Mouse (Mus musculus) midbrain, embryonic 10.5 days (tissue): ENCODE measurements around the gene Kap. TPM values are rescaled to one million over a fixed set of nuclear protein-coding genes. Genes with fewer than 3 reads are reported as not detected.
"Not testable (repeated sequence)": the region's sequence is repeated elsewhere in the genome, so short reads cannot be mapped to it uniquely, and the experiment has no call there.

Experiments used
- DNase-seq: peaks from one replicate; pipeline ENCODE4 v3.0.0-alpha.2; 2017; ENCODE audit warnings: low spot score
- H3K27ac ChIP-seq: fragments of 300-500 bp; sonication (generic); replicated peaks from 2 replicates; pipeline ENCODE4 v1.5.1; 2016; ENCODE audit warnings: mild to moderate bottlenecking
- H3K27me3 ChIP-seq: fragments of 300-500 bp; sonication (generic); 2 replicates; pipeline ENCODE4 v1.6.1; 2016; ENCODE audit warnings: low read depth, mild to moderate bottlenecking; ENCODE audit not compliant: poor library complexity, severe bottlenecking
- H3K36me3 ChIP-seq: fragments of 300-500 bp; sonication (generic); 2 replicates; pipeline ENCODE4 v1.6.1; 2016; ENCODE audit warnings: mild to moderate bottlenecking, moderate library complexity
- H3K4me1 ChIP-seq: fragments of 300-500 bp; sonication (generic); 2 replicates; pipeline ENCODE4 v1.6.1; 2016
- H3K4me3 ChIP-seq: fragments of 300-500 bp; sonication (generic); 2 replicates; pipeline ENCODE4 v1.5.1; 2016; ENCODE audit warnings: mild to moderate bottlenecking, moderate library complexity
- H3K9me3 ChIP-seq: fragments of 300-500 bp; sonication (generic); replicated peaks from 2 replicates; pipeline ENCODE4 v1.6.1; 2016; ENCODE audit warnings: mild to moderate bottlenecking
- WGBS: fragments of 180-500 bp; shearing (Covaris S2); methylation state at CpG from one replicate; pipeline ENCODE4 v1.1.7; 2016; 5-methylcytosine and 5-hydroxymethylcytosine counted together
- polyA plus RNA-seq: library from polyadenylated mRNA; unstranded; fragments of >200 nt; fragmentation: Nextera tagmentation; extraction: Ambion mirVana; gene quantifications from 2 replicates; pipeline ENCODE4 v1.2.1, GENCODE M21; 2016

Kap gene
- polyA plus RNA-seq: not detected in 2 replicates

GRCm38 (mm10) chr6:133853526-133853925 is at the start of gene Kap:
Kap (minus strand) TSS chr6:133853762.
- no peaks in the 10 kb centered on the region for H3K9me3 ChIP-seq
- 92% methylated on average over 1 of the region's 1 CpGs for WGBS
- H3K36me3 ChIP-seq: no peaks in the 10 kb centered on the region
- H3K27me3 ChIP-seq: no peaks in the 10 kb centered on the region
- no peaks in the 10 kb centered on the region for H3K4me1 ChIP-seq
- H3K4me3 ChIP-seq: no peak within 1 kb of the TSS
- DNase-seq: no peak
- H3K27ac ChIP-seq: no peak within 1 kb of the TSS

DNA sequence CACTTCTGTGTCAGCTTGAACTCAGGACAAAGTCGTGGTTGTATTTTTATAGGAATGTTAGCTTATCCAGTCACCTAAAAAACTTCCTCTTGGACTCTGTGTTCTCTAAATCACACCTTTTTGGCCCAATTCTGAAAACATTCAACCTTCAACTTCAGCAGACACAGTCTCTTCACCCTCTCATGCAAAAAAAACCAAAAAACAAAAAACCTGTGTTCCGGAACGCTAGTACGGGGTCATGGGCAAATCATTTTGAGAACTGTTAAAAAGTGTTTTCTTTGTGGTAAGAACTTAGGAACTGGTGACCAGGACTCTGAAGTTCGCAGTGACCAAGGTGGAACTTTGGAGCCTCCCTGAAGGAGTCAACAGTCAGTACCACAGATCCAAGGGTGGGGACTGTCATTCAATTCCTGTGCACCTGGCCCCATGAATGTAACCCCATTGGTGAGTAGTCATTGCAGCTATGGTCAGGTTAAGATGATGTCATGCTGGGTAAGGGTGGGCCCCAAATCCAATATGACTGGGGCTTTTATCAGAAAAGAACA is 32.4 kb upstream of the Kap start:
- Histone ChIP-seq H3K9me3 (no peaks in the 10 kb centered on the region; the same call in 1 of the 2 replicates), H3K4me1 (no peaks in the 10 kb centered on the region), H3K27ac (no peak overlapping the region), H3K36me3 (no peaks in the 10 kb centered on the region), H3K27me3 (no peaks in the 10 kb centered on the region), H3K4me3 (no peak overlapping the region)
- no peak for DNase-seq
- 88% methylated on average over 5 of the region's 5 CpGs for WGBS

GRCm38 (mm10) chr6:133883446-133883985 is 30.0 kb upstream of the Kap start:
- no peak for DNase-seq
- 89% methylated on average over 5 of the region's 5 CpGs for WGBS

DNA sequence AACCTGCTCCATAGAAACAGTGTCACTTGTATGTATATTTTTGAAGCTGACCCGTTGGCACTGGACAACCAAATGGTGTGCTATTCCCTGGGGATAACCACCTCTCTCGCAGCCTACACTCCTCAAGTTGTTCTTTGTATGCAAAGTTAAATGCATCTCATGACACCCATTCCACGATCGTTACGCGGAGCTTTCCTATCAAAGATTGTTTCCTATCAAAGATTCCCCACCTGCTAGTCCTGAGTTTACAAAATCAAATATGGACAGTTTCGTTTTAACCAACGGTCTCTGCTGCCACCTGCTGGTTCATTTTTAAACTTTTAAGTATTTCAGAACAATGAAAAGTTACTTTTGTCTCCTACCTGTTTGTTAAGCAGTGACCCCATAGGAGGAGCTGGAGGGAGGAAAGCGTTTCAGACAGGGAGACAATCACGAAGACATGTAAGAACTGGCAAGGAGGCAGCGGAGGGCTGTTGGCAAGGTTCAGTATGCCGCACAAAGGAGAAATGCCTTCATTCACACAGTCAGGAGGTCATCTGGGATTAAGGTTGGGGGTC is 22.4 kb upstream of the Kap start:
- Histone ChIP-seq H3K36me3 (no peaks in the 10 kb centered on the region), H3K4me3 (no peak overlapping the region), H3K9me3 (no peaks in the 10 kb centered on the region), H3K27me3 (no peaks in the 10 kb centered on the region), H3K27ac (no peak overlapping the region), H3K4me1 (no peaks in the 10 kb centered on the region)
- DNase-seq: peak; percentile 37
- 36% methylated on average over 12 of the region's 12 CpGs for WGBS

More at GRCm38 (mm10) chr6:133883446-133883985, 30.0 kb upstream of the Kap start:
- H3K4me3 ChIP-seq: no peak overlapping the region
- no peaks in the 10 kb centered on the region; the same call in 1 of the 2 replicates for H3K9me3 ChIP-seq
- H3K27me3 ChIP-seq: no peaks in the 10 kb centered on the region
- H3K36me3 ChIP-seq: no peaks in the 10 kb centered on the region
- no peaks in the 10 kb centered on the region for H3K4me1 ChIP-seq
- H3K27ac ChIP-seq: no peak overlapping the region

DNA sequence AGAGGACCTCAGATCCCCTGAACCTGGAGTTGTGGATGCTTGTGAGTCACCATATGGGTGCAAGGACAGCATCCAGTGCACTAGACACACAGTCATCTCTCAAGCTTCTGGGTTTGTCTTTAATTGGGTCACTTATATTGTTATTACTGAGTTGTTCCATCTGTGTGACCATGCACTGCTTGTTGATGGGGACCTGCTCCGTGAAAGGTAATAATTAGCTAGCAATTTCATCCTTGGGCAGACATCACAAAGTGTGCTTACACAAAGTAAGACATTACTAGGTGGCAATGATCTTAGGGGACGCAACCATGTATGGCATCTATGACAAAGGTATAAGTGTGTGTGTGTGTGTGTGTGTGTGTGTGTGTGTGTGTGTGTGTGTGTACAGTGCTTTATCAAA is 19.1 kb upstream of the Kap start:
- 91% methylated on average over 2 of the region's 2 CpGs for WGBS
- DNase-seq: no peak

DNA sequence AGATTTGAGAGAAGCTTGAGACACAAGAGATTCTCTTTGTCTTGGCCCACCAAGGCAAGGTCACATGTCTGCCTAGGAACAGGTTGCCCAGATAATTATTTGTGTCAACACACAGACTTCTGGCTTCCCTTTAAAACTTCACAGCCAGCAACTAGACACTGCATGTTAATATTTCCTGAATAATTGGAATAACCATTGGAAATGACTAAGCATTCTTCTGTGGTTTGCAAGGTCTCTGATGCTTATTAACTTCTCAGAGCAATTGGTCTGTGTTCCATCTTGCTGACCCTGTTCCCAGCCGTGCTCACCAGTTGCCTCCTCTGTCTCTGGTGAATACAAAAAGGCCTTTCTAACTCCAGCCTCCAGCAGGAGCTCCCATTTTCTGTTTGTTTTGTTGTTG is 17.6 kb upstream of the Kap start:
- no peak for DNase-seq
- WGBS: 86% methylated on average over 1 of the region's 1 CpGs
- H3K27ac ChIP-seq: no peak overlapping the region

More for the DNA sequence above, 19.1 kb upstream of the Kap start:
- Histone ChIP-seq H3K4me1 (no peaks in the 10 kb centered on the region), H3K27ac (no peak overlapping the region), H3K27me3 (no peaks in the 10 kb centered on the region), H3K4me3 (no peak overlapping the region), H3K36me3 (no peaks in the 10 kb centered on the region), H3K9me3 (no peaks in the 10 kb centered on the region)

GRCm38 (mm10) chr6:133868381-133868780 is 14.8 kb upstream of the Kap start:
- Histone ChIP-seq H3K27me3 (no peaks in the 10 kb centered on the region), H3K4me1 (no peaks in the 10 kb centered on the region), H3K9me3 (no peaks in the 10 kb centered on the region), H3K36me3 (no peaks in the 10 kb centered on the region), H3K27ac (no peak overlapping the region), H3K4me3 (no peak overlapping the region)
- no peak for DNase-seq
- 89% methylated on average over 1 of the region's 1 CpGs for WGBS

More for the DNA sequence above, 17.6 kb upstream of the Kap start:
- H3K9me3 ChIP-seq: no peaks in the 10 kb centered on the region
- H3K4me1 ChIP-seq: no peaks in the 10 kb centered on the region
- H3K4me3 ChIP-seq: no peak overlapping the region
- H3K27me3 ChIP-seq: no peaks in the 10 kb centered on the region
- no peaks in the 10 kb centered on the region for H3K36me3 ChIP-seq

- H3K4me3 ChIP-seq: no peak overlapping the region
- WGBS: 86% methylated on average over 2 of the region's 2 CpGs
- H3K9me3 ChIP-seq: no peaks in the 10 kb centered on the region
These were observed 2.3 kb upstream of the Kap start for GRCm38 (mm10) chr6:133855871-133856270.

GRCm38 (mm10) chr6:133849359-133849758 is 4.2 kb downstream of the Kap start:
- H3K4me1 ChIP-seq: no peaks in the 10 kb centered on the region
- no peaks in the 10 kb centered on the region for H3K9me3 ChIP-seq
- H3K4me3 ChIP-seq: no peak overlapping the region
- no peak for DNase-seq
- H3K27me3 ChIP-seq: no peaks in the 10 kb centered on the region
- H3K36me3 ChIP-seq: no peaks in the 10 kb centered on the region
- no peak overlapping the region for H3K27ac ChIP-seq
- 82% methylated on average over 2 of the region's 2 CpGs for WGBS

More at GRCm38 (mm10) chr6:133855871-133856270, 2.3 kb upstream of the Kap start:
- no peak for DNase-seq
- no peak overlapping the region for H3K27ac ChIP-seq
- H3K36me3 ChIP-seq: no peaks in the 10 kb centered on the region
- H3K4me1 ChIP-seq: no peaks in the 10 kb centered on the region
- H3K27me3 ChIP-seq: no peaks in the 10 kb centered on the region

DNA sequence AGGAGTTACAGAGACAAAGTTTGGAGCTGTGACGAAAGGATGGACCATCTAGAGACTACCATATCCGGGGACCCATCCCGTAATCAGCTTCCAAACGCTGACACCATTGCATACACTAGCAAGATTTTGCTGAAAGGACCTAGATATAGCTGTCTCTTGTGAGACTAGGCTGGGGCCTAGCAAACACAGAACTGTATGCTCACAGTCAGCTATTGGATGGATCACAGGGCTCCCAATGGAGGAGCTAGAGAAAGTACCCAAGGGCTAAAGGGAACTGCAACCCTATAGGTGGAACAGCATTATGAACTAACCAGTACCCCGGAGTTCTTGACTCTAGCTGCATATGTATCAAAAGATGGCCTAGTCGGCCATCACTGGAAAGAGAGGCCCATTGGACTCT is 4.7 kb downstream of the Kap start:
- 85% methylated on average over 6 of the region's 6 CpGs for WGBS
- not testable (repeated sequence) for DNase-seq, H3K9me3 ChIP-seq, H3K4me1 ChIP-seq, H3K27me3 ChIP-seq, H3K36me3 ChIP-seq, H3K4me3 ChIP-seq, H3K27ac ChIP-seq

GRCm38 (mm10) chr6:133838296-133838995 is 15.1 kb downstream of the Kap start:
- not testable (repeated sequence) for H3K27me3 ChIP-seq, DNase-seq, H3K9me3 ChIP-seq, H3K36me3 ChIP-seq, H3K4me3 ChIP-seq, H3K4me1 ChIP-seq, H3K27ac ChIP-seq
- WGBS: 85% methylated on average over 29 of the region's 29 CpGs

DNA sequence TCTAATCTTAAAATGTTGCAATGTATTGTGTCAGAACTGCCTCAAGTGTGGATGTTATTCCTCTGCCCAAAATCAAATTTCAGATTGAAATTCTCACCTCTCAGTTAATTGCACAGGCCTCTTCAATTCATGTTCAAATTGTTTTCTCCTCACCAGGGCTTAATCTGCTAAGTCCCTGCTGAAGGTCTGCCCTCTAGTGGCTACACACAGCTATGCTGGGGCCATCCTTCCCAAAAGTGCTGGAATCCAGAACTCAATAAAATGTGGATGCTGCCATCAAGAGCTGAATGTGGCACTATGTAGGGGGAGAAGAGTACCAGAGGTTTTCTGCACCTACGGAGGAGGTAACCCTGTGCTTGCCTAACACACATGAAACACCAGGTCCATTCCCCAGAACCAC is 41.2 kb downstream of the Kap start:
- Histone ChIP-seq H3K27me3 (no peaks in the 10 kb centered on the region), H3K36me3 (no peaks in the 10 kb centered on the region), H3K4me1 (no peaks in the 10 kb centered on the region), H3K27ac (no peak overlapping the region), H3K4me3 (no peak overlapping the region), H3K9me3 (no peaks in the 10 kb centered on the region)
- DNase-seq: no peak
- WGBS: 40% methylated on average over 1 of the region's 1 CpGs
